Mouse (Mus musculus) kidney, embryonic 14.5 days (tissue): ENCODE measurements at regions not wholly inside any gene's neighbourhood (a gene's known extent, or its start where the extent isn't known, plus 50 kb on each side); places are given as distances from the start of the nearest gene placed in this dataset.

Experiments
- ATAC-seq: fragments of 200-750 bp; cut with Nextera tagmentation; 2 replicates; pipeline ENCODE4 v1.8.0; 2017; ENCODE audit warnings: moderate number of reproducible peaks, mild to moderate bottlenecking, moderate TSS enrichment, moderate library complexity; ENCODE audit not compliant: low FRiP score, low TSS enrichment
- H3K27ac ChIP-seq: fragments of 300-500 bp; sonication (generic); 2 replicates; pipeline ENCODE4 v1.5.1; 2014; ENCODE audit warnings: low read depth, mild to moderate bottlenecking, low read length, moderate library complexity, mixed read lengths
- H3K27me3 ChIP-seq: fragments of 300-500 bp; sonication (generic); 2 replicates; pipeline ENCODE4 v1.6.1; 2014; ENCODE audit warnings: mild to moderate bottlenecking, low read length; ENCODE audit not compliant: control insufficient read depth, insufficient read depth
- H3K36me3 ChIP-seq: fragments of 300-500 bp; sonication (generic); 2 replicates; pipeline ENCODE4 v1.6.1; 2014; ENCODE audit warnings: low read length, mixed read lengths; ENCODE audit not compliant: control insufficient read depth, insufficient read depth
- H3K4me1 ChIP-seq: fragments of 300-500 bp; sonication (generic); 2 replicates; pipeline ENCODE4 v1.6.1; 2014; ENCODE audit warnings: low read length, mixed read lengths; ENCODE audit not compliant: control insufficient read depth, insufficient read depth
- H3K4me2 ChIP-seq: fragments of 300-500 bp; sonication (generic); replicated peaks from 2 replicates; pipeline ENCODE4 v1.6.1; 2014; ENCODE audit warnings: low read depth, mild to moderate bottlenecking, low read length
- H3K4me3 ChIP-seq: fragments of 300-500 bp; sonication (generic); 2 replicates; pipeline ENCODE4 v1.5.1; 2014; ENCODE audit warnings: mild to moderate bottlenecking, low read length
- H3K9ac ChIP-seq: fragments of 300-500 bp; sonication (generic); 2 replicates; pipeline ENCODE4 v1.6.1; 2014; ENCODE audit warnings: low read depth, mild to moderate bottlenecking, low read length, moderate library complexity
- H3K9me3 ChIP-seq: fragments of 300-500 bp; sonication (generic); 2 replicates; pipeline ENCODE4 v1.6.1; 2016; ENCODE audit warnings: low read length; ENCODE audit not compliant: control insufficient read depth
- WGBS: fragments of 180-500 bp; shearing (Covaris S2); extraction: QIAGEN DNeasy Blood & Tissue Kit; methylation state at CpG from one replicate; pipeline ENCODE4 v1.1.7; 2014; 5-methylcytosine and 5-hydroxymethylcytosine counted together

DNA sequence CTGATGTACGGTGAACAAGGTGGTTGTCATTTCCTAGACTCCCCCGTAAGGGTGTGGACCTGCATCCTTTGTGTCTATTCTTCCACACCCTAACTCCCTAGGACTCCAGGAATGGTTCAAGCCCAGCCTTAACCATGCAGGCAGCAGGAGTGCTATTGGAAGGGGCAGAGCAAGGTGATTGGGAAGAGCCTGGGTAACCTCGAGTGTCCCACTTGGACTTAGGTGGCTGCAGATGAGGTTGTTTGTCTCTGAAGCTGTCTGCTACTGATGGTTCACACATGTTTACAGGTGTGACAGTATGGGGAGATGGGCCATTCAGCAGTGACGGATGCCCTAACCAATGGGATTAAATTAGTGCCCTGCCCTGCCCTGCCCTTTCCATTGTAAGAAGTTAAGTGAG lies 207.4 kb downstream of the Zfp326 start:
- H3K4me3 ChIP-seq = no peak overlapping the region
- no peak overlapping the region for H3K9ac ChIP-seq
- no peaks in the 10 kb centered on the region for H3K9me3 ChIP-seq
- no peaks in the 10 kb centered on the region for H3K36me3 ChIP-seq
- H3K27ac ChIP-seq = no peak overlapping the region
- no peaks in the 10 kb centered on the region for H3K27me3 ChIP-seq
- 83% methylated on average over 4 of the region's 4 CpGs for WGBS
- no peak for ATAC-seq
- H3K4me1 ChIP-seq = no peaks in the 10 kb centered on the region
- H3K4me2 ChIP-seq = no peak overlapping the region

DNA sequence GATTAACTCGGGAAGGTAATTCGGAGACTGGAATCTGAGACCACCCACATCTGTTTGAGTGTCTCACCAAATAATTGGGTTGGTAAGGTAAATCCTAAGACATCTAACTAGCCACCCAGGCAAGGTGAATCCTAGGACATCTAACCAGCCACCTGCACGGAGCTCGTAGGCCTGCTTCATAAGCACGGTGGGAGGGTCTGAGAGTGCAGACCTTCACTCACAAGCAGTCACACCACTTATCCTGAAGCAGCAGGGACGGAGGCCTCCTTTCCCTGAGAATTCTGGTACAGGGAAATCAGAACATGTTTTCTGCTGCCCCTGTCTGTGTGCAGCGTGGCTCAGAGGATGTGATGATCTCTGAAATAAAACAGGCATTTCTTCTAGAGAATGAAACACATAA lies 206.5 kb downstream of the Zfp326 start:
- 76% methylated on average over 7 of the region's 7 CpGs for WGBS
- Histone ChIP-seq H3K36me3 (no peaks in the 10 kb centered on the region), H3K27me3 (no peaks in the 10 kb centered on the region), H3K27ac (no peak overlapping the region), H3K4me1 (no peaks in the 10 kb centered on the region), H3K4me3 (no peak overlapping the region), H3K9ac (no peak overlapping the region), H3K9me3 (no peaks in the 10 kb centered on the region), H3K4me2 (no peak overlapping the region)
- no peak for ATAC-seq

DNA sequence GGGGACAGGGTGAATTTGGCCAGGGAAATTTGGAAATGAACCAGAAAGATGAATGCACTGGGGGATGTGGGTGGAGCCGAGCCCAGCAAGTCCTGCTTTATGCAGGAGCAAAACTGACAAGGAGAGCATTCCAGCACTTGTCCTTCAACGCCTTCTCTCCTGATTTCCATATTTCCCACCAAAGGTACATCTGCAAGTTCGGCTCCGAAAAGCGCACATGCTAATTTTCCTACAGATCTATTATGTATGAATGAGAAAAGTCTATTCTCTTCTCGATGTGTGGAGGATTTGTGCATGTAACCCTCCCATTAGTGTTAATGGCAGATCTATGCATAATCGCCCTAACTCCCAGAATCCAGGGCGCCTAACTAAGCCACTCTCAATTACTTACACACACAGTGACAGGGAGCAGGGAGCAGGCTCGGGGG lies 190.8 kb downstream of the Zfp326 start:
- no peak for ATAC-seq
- Histone ChIP-seq H3K4me1 (no peaks in the 10 kb centered on the region), H3K4me2 (no peak overlapping the region), H3K36me3 (no peaks in the 10 kb centered on the region), H3K27ac (no peak overlapping the region), H3K9ac (no peak overlapping the region), H3K4me3 (no peak overlapping the region), H3K9me3 (peaks cover 12% of the 10 kb centered on the region), H3K27me3 (no peaks in the 10 kb centered on the region)
- WGBS = 88% methylated on average over 9 of the region's 9 CpGs

DNA sequence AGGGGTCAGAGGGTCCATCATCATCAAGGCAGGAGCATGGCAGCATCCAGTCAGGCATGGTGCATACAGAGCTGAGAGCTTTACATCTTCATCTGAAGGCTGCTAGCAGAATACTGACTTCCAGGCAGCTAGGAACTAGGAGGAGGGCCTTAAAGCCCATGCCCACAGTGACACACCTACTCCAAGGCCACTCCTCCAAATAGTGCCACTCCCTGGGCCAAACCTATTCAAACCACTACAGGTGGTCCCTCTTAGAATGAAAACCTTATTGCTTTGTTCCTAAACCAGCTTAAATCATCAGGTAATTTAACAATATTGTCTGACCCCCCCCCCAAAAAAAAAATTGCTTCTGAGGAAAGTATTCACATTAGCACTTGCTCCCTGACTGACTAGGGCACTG lies 190.3 kb downstream of the Zfp326 start:
- no peaks in the 10 kb centered on the region for H3K27me3 ChIP-seq
- no peak for ATAC-seq
- H3K9ac ChIP-seq = no peak overlapping the region

DNA sequence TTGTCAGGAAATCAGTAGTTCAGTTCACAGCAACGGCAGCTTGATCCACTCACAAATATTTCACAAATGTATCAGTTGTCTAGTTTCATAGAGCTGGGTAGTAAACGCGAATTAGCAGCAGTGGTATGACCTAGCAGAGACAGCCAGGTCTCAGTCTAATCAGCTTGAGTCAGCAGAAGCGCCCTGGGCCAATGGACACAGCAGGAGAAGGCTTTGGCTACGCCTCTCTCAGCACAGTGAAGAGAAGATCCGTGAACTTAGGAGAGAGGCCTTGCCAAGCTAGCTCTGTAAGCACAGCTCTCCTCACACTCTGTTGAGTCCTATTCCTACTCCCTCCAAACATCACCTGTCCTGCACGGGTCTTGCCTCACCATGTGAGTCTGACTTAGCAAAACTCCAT lies 188.0 kb downstream of the Zfp326 start:
- Histone ChIP-seq H3K4me1 (no peaks in the 10 kb centered on the region), H3K27me3 (no peaks in the 10 kb centered on the region), H3K9ac (no peak overlapping the region), H3K36me3 (no peaks in the 10 kb centered on the region), H3K9me3 (peaks cover 12% of the 10 kb centered on the region), H3K4me3 (no peak overlapping the region), H3K27ac (no peak overlapping the region), H3K4me2 (no peak overlapping the region)
- 79% methylated on average over 7 of the region's 7 CpGs for WGBS
- ATAC-seq = no peak

More for the DNA sequence above, 190.3 kb downstream of the Zfp326 start:
- Histone ChIP-seq H3K4me3 (no peak overlapping the region), H3K4me1 (no peaks in the 10 kb centered on the region), H3K4me2 (no peak overlapping the region), H3K9me3 (peaks cover 12% of the 10 kb centered on the region), H3K27ac (no peak overlapping the region), H3K36me3 (no peaks in the 10 kb centered on the region)

DNA sequence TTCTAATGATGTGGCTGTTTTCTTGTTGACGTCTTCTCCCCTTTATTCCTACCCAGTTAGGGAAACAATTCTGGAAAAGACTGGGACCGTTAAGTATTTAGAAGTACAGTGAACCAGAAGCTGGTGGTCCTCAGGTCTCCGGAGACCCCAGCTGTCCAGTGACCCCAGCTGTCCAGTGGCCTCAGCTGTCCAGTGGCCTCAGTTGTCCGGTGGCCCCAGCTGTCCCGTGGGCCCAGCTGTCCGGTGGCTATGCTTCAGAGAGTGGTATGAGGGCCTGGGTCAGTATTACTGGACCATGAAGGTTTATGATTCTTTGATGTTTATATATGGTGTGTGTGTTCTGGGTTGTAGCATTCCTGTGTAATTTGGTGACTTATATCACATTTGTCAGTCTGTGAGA lies 186.6 kb downstream of the Zfp326 start:
- no peaks in the 10 kb centered on the region for H3K4me1 ChIP-seq
- H3K9me3 ChIP-seq = peaks cover 12% of the 10 kb centered on the region
- ATAC-seq = no peak
- no peaks in the 10 kb centered on the region for H3K27me3 ChIP-seq
- 55% methylated on average over 6 of the region's 6 CpGs for WGBS
- no peak overlapping the region for H3K9ac ChIP-seq
- no peaks in the 10 kb centered on the region for H3K36me3 ChIP-seq
- H3K27ac ChIP-seq = no peak overlapping the region
- no peak overlapping the region for H3K4me2 ChIP-seq
- H3K4me3 ChIP-seq = no peak overlapping the region

DNA sequence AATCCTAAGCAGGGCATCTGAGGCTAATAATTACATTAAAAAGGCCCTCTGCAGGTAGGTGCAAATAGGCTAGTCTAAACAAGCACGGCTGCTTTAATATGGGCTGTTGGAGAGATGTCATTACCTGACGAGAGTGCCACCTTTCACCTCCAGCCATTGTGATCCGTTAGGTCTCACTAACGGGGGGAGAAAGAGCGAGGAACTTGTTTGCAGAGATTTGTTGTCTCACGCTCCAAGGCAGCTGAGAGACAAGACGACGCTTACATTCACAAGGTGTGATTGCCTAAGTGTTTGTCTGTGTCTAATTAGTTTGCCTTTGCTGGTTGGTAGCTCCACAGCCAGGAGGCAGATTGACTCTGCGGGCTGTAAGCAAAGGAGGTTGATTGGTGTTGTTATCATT lies 180.3 kb downstream of the Zfp326 start:
- no peak overlapping the region for H3K9ac ChIP-seq
- no peak overlapping the region for H3K4me3 ChIP-seq
- H3K36me3 ChIP-seq = no peaks in the 10 kb centered on the region
- no peak overlapping the region for H3K27ac ChIP-seq
- no peaks in the 10 kb centered on the region for H3K27me3 ChIP-seq
- H3K9me3 ChIP-seq = no peaks in the 10 kb centered on the region
- ATAC-seq = no peak
- no peak overlapping the region for H3K4me2 ChIP-seq
- 14% methylated on average over 9 of the region's 9 CpGs for WGBS
- H3K4me1 ChIP-seq = no peaks in the 10 kb centered on the region

DNA sequence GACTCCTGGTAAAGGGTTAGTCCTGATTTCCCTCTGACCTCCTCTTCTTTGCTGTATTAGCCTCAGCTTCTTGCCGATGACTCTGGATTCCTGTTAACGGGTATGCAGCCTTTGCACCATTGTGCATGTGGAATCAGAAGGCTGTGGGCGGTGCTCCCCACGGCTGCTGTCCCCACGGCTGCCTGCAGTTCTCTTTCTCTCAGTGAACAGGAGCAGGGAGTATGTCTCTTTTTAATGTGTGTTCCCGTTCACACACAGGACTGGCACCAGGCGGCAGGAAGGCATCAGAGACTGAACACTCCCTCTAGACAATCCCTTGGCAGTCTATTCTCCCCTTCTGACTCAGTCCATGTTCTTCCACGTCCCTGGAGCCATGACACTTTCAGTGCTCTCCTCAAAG lies 178.9 kb downstream of the Zfp326 start:
- no peak for ATAC-seq
- H3K27ac ChIP-seq = no peak overlapping the region
- no peak overlapping the region for H3K4me3 ChIP-seq
- no peak overlapping the region for H3K4me2 ChIP-seq
- H3K27me3 ChIP-seq = no peaks in the 10 kb centered on the region
- WGBS = 37% methylated on average over 8 of the region's 8 CpGs
- H3K36me3 ChIP-seq = no peaks in the 10 kb centered on the region
- H3K9me3 ChIP-seq = no peaks in the 10 kb centered on the region
- no peaks in the 10 kb centered on the region for H3K4me1 ChIP-seq
- H3K9ac ChIP-seq = no peak overlapping the region

DNA sequence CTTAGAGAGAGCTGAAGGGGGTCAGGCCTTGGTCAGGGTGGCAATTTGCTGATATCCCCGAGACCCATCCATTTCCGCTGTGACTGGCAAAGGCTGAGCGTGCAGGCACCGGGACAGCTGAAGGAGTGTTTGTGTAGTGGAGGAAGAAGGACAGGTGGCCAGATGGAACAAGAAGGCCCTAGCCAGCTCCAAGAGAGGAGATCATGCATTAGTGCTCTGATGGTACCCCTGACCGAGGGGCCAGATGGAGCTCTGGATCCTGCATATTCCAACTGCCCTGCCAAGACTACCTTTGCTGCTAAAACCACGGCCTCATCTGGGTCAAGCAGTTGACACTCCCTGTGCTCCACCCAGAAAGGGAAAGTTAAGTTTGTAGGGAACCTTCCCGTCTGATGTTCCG lies 174.7 kb downstream of the Zfp326 start:
- ATAC-seq = no peak
- Histone ChIP-seq H3K4me3 (no peak overlapping the region), H3K27ac (no peak overlapping the region), H3K27me3 (no peaks in the 10 kb centered on the region), H3K9ac (no peak overlapping the region), H3K9me3 (no peaks in the 10 kb centered on the region), H3K4me2 (no peak overlapping the region), H3K4me1 (no peaks in the 10 kb centered on the region), H3K36me3 (no peaks in the 10 kb centered on the region)
- 91% methylated on average over 8 of the region's 8 CpGs for WGBS
